Mouse (Mus musculus) forebrain, postnatal 0 days (tissue): ENCODE measurements at regions not wholly inside any gene's neighbourhood (a gene's known extent, or its start where the extent isn't known, plus 50 kb on each side); places are given as distances from the start of the nearest gene placed in this dataset.

Source experiments
- ATAC-seq: fragments of 200-750 bp; cut with Nextera tagmentation; 2 replicates; pipeline ENCODE4 v1.8.0; 2017; ENCODE audit warnings: mild to moderate bottlenecking, moderate library complexity
- DNase-seq: peaks from one replicate; pipeline ENCODE4 v3.0.0-alpha.2; 2015
- H3K27ac ChIP-seq: fragments of 300-500 bp; sonication (generic); 2 replicates; pipeline ENCODE4 v1.5.1; 2014; ENCODE audit warnings: low read depth, mild to moderate bottlenecking, antibody characterized with exemption, low read length, moderate library complexity, mixed read lengths
- H3K27me3 ChIP-seq: fragments of 300-500 bp; sonication (generic); 2 replicates; pipeline ENCODE4 v1.6.1; 2014; ENCODE audit warnings: mild to moderate bottlenecking, low read length, mixed read lengths; ENCODE audit not compliant: insufficient read depth
- H3K36me3 ChIP-seq: fragments of 300-500 bp; sonication (generic); 2 replicates; pipeline ENCODE4 v1.6.1; 2014; ENCODE audit warnings: mild to moderate bottlenecking, moderate library complexity; ENCODE audit not compliant: insufficient read depth
- H3K4me1 ChIP-seq: fragments of 300-500 bp; sonication (generic); 2 replicates; pipeline ENCODE4 v1.6.1; 2014; ENCODE audit warnings: antibody characterized with exemption; ENCODE audit not compliant: insufficient read depth
- H3K4me2 ChIP-seq: fragments of 300-500 bp; sonication (generic); 2 replicates; pipeline ENCODE4 v1.6.1; 2014; ENCODE audit warnings: low read depth, mild to moderate bottlenecking, moderate library complexity
- H3K4me3 ChIP-seq: fragments of 300-500 bp; sonication (generic); 2 replicates; pipeline ENCODE4 v1.5.1; 2014; ENCODE audit warnings: low read depth, low read length, mixed read lengths
- H3K9ac ChIP-seq: fragments of 300-500 bp; sonication (generic); 2 replicates; pipeline ENCODE4 v1.6.1; 2014; ENCODE audit warnings: mild to moderate bottlenecking
- H3K9me3 ChIP-seq: fragments of 300-500 bp; sonication (generic); 2 replicates; pipeline ENCODE4 v1.6.1; 2016; ENCODE audit warnings: low read length
- CTCF ChIP-seq: sonication (generic); IDR thresholded peaks from 2 replicates; pipeline ENCODE4 v1.5.1; 2016; ENCODE audit warnings: antibody characterized with exemption, control low read depth, low read depth
- WGBS: fragments of 180-500 bp; shearing (Covaris S2); extraction: QIAGEN DNeasy Blood & Tissue Kit; methylation state at CpG from one replicate; pipeline ENCODE4 v1.1.7; 2014; 5-methylcytosine and 5-hydroxymethylcytosine counted together

DNA sequence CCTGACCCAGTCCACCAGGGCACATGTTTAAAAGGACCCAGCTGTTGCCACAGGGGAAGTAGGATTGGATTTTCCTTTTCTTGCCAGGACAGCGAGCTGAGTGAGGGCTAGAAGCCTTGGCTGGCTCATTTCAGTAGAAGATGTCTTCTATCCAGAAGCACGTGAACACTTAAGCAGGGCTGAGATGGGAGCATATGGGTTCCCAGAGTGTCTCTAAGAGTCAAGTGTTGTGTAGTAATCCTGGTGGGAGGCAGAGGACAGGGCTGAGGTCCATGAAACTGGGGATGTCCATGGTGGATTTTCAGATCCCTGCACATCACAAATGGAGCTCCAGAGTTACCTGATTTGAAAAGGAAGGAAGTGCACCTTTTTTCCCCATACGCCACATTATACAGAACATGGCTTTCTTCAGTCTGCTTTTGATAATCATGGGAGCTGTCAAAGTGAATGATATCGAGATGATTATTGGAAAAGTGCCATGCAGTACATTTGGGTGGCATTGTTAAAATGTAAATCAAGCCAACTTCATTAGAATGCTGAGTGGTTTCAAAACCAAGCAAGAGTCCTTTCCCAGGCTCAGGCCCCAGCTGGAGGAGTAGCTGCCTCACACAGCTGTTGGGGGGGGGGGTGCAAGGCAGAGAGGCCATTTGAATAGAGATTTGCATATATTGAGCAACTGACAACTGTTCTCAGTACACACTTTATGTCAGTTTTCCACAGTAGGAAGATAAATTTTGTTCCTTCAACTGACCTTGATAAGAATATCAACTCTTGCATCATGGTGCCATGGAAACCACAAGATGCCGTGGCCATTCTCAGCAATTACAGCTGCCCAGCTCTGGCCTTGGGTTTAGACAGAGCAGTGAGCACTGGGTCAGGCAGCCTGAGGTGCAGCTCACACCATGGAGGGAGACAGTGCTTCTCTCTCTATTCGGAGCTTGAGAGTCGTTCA is 81.7 kb downstream of the Slc35b3 start:
- Histone ChIP-seq H3K4me2 (no peak overlapping the region), H3K27ac (no peak overlapping the region)

DNA sequence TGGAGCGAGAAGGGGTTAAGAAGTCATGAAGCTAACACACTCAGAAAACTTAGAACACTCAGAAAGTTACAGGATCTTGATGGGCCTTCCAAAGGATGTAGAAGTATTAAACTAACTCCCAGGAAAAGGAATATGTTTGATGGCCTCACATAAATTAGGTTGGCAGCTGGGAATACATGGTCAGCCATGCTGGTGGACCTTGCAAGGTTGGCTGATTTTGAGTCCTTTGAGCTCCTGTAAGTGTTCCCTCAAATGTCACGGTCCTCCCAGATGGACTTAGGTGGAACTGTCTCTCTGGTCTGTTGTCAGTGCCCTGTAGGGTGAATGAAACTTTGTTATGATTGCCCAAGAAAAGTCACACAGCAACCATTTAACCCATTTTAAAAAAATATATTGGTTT is 84.8 kb downstream of the Slc35b3 start:
- Histone ChIP-seq H3K4me3 (no peak overlapping the region), H3K4me2 (no peak overlapping the region), H3K9me3 (no peaks in the 10 kb centered on the region), H3K36me3 (no peaks in the 10 kb centered on the region), H3K27me3 (no peaks in the 10 kb centered on the region), H3K9ac (no peak overlapping the region), H3K4me1 (no peaks in the 10 kb centered on the region), H3K27ac (no peak overlapping the region)
- no peak for ATAC-seq
- no peak for DNase-seq
- no peak for TF ChIP-seq CTCF
- 79% methylated on average over 2 of the region's 2 CpGs for WGBS

More for the DNA sequence above, 81.7 kb downstream of the Slc35b3 start:
- Histone ChIP-seq H3K9ac (no peak overlapping the region), H3K36me3 (no peaks in the 10 kb centered on the region), H3K9me3 (no peaks in the 10 kb centered on the region), H3K4me3 (no peak overlapping the region), H3K4me1 (no peaks in the 10 kb centered on the region), H3K27me3 (no peaks in the 10 kb centered on the region)
- ATAC-seq = peak; percentile 89
- TF ChIP-seq CTCF = no peak
- peak; percentile 27 for DNase-seq
- 58% methylated on average over 7 of the region's 7 CpGs for WGBS

DNA sequence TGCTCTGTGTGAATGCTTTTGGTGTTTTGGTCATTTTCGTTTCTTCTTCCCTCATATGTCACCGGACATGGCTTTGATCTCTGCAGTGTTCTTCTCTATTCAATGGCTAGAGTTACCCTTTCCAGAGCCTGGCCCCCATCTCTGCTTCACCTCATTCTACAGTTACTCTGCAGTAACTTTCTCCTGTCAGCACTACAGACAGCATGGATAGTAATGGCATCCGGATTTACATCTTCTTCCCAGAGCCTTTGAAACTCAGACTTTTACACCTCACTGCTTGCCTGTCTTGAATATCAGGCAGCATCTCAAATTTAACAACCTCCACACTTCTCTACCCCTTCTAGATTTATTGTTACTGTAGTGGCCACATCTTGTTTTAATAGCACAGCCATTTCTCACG is 96.7 kb downstream of the Slc35b3 start:
- no peak for ATAC-seq
- no peaks in the 10 kb centered on the region for H3K36me3 ChIP-seq
- no peak overlapping the region for H3K4me3 ChIP-seq
- no peak overlapping the region for H3K4me2 ChIP-seq
- 82% methylated on average over 4 of the region's 4 CpGs for WGBS
- H3K4me1 ChIP-seq = no peaks in the 10 kb centered on the region
- no peaks in the 10 kb centered on the region for H3K27me3 ChIP-seq
- no peak overlapping the region for H3K9ac ChIP-seq
- H3K9me3 ChIP-seq = no peaks in the 10 kb centered on the region
- DNase-seq = no peak
- no peak overlapping the region for H3K27ac ChIP-seq
- no peak for TF ChIP-seq CTCF

DNA sequence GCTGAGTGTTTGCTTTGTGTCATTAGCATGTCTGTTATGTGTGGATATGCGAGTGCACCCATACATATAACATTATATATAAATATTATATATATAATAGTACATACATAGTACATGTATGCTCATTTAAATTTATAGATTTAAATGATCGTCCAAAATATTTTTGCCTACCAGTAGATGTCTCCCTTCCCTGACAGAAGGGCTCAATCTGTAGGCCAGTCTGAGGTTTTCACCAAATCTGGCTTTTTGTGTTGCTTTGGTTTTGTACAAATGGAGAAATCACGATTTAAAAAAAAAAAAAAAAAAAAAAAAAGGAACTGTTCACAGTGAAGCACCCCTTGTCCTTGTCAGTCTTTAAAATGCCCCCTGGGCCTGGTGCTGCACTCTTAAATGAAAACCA is 104.9 kb downstream of the Slc35b3 start:
- no peaks in the 10 kb centered on the region for H3K9me3 ChIP-seq
- H3K4me3 ChIP-seq = no peak overlapping the region
- no peaks in the 10 kb centered on the region for H3K36me3 ChIP-seq
- DNase-seq = peak; percentile 8
- H3K27me3 ChIP-seq = no peaks in the 10 kb centered on the region
- H3K4me1 ChIP-seq = no peaks in the 10 kb centered on the region
- WGBS = 52% methylated on average over 3 of the region's 3 CpGs
- no peak for ATAC-seq
- no peak overlapping the region for H3K27ac ChIP-seq
- H3K4me2 ChIP-seq = no peak overlapping the region
- TF ChIP-seq CTCF = peak; percentile 46
- no peak overlapping the region for H3K9ac ChIP-seq

DNA sequence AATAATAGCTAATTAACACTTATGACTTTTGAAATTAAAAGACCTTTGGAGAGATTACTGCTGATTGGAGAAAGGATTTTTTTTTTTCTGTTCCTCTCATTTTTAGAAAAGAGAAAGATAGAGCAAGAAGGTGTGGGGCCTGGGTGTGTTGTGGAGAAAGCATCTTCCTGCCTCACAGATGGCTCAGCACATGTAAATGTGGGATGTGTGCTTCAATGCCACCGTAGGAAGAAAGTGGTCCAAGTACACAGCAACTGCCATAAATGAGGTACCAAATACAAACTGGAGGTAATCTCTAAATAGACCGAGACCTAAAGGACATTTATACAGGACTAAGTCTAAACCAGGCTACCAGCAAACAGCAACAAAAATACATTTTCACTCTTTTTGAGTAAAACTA is 105.7 kb downstream of the Slc35b3 start:
- H3K27ac ChIP-seq = no peak overlapping the region
- H3K9ac ChIP-seq = no peak overlapping the region
- DNase-seq = no peak
- TF ChIP-seq CTCF = no peak
- H3K9me3 ChIP-seq = no peaks in the 10 kb centered on the region
- H3K27me3 ChIP-seq = no peaks in the 10 kb centered on the region
- no peaks in the 10 kb centered on the region for H3K36me3 ChIP-seq
- H3K4me3 ChIP-seq = no peak overlapping the region
- ATAC-seq = no peak
- WGBS = 74% methylated on average over 2 of the region's 2 CpGs
- no peak overlapping the region for H3K4me2 ChIP-seq
- no peaks in the 10 kb centered on the region for H3K4me1 ChIP-seq

DNA sequence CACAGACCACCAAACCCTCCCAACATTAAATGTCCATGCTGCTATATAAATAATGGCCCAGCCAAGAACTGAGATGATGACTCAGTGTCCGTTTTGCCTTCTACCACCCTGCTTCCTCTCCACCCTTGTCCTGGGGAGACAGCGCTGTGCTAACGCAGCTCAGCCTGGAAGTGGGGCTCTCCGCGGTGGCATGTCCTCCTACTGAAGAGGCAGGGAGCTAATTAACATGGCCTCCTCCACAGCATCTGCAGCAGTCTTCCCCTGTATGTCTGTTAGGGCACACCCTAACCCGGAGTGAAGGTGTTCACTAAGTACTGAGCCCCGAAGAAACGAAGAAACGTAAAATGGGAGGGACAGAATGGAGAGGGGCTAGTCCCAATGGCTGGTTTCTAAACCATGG is 107.8 kb downstream of the Slc35b3 start:
- DNase-seq (no peak), ATAC-seq (no peak)
- Histone ChIP-seq H3K27me3 (no peaks in the 10 kb centered on the region), H3K4me2 (no peak overlapping the region), H3K4me1 (no peaks in the 10 kb centered on the region), H3K27ac (no peak overlapping the region), H3K9me3 (no peaks in the 10 kb centered on the region), H3K9ac (no peak overlapping the region), H3K4me3 (no peak overlapping the region), H3K36me3 (no peaks in the 10 kb centered on the region)
- WGBS = 51% methylated on average over 9 of the region's 9 CpGs
- TF ChIP-seq CTCF = no peak

DNA sequence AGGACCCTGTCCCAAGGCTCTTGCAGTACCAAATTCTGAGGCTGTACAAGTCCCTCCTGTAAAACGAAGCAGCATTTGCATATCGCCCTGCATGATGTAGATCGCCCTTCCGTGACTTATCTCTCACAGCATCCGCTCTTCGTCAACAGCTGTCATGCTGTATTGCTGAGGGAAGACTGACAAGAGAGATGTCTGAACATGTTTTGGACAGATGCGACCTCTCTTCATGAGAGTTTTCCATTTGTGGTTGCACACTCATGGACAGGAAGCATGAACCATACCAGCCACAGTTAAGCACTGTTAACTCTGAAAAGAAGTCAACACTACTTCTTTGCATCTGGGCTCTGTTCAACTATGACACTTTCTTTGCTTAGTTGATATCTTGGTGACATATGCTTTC is 108.9 kb downstream of the Slc35b3 start:
- Histone ChIP-seq H3K4me1 (no peaks in the 10 kb centered on the region), H3K36me3 (no peaks in the 10 kb centered on the region), H3K9ac (no peak overlapping the region), H3K27ac (no peak overlapping the region), H3K27me3 (no peaks in the 10 kb centered on the region), H3K4me3 (no peak overlapping the region), H3K4me2 (no peak overlapping the region), H3K9me3 (no peaks in the 10 kb centered on the region)
- no peak for ATAC-seq
- WGBS = 90% methylated on average over 7 of the region's 7 CpGs
- no peak for DNase-seq
- TF ChIP-seq CTCF = no peak
